Mouse (Mus musculus) thymus, postnatal 0 days (tissue): ENCODE results near the gene Slc10a1. TPM values are rescaled to one million over a fixed set of nuclear protein-coding genes. Genes with fewer than 3 reads are reported as not detected.

Experiments used
- DNase-seq: peaks from one replicate; pipeline ENCODE4 v3.0.0-alpha.2; 2015; ENCODE audit warnings: low spot score
- polyA plus RNA-seq: library from polyadenylated mRNA; unstranded; fragments of >200 nt; fragmentation: Nextera tagmentation; extraction: Ambion mirVana; gene quantifications from 2 replicates; pipeline ENCODE4 v1.2.1, GENCODE M21; 2015

Gene Slc10a1
- polyA plus RNA-seq, 1 experiment from 2014 or later, result 0.59 TPM

DNA sequence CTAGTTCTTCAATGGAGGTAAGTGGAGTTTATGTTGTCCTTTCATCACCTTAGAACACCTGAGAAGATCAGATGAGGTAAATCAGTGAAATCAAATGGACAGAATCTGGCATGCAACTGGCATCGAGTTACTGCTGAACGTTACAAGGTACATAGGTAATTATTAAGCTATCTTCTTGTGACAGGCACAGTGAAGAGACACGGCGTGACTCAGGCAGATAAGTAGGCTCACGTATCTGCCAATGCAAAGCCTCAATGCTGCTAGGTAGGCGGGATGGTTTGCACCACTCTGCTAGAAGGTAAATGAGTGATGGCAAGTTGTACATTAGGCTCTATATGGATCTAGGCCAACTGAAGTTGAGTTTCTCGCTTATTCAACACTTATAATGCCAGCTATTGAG is 38.4 kb downstream of the Slc10a1 start:
- DNase-seq, result no peak

GRCm38 (mm10) chr12:80928881-80929280 is 39.6 kb downstream of the Slc10a1 start:
- no peak for DNase-seq

DNA sequence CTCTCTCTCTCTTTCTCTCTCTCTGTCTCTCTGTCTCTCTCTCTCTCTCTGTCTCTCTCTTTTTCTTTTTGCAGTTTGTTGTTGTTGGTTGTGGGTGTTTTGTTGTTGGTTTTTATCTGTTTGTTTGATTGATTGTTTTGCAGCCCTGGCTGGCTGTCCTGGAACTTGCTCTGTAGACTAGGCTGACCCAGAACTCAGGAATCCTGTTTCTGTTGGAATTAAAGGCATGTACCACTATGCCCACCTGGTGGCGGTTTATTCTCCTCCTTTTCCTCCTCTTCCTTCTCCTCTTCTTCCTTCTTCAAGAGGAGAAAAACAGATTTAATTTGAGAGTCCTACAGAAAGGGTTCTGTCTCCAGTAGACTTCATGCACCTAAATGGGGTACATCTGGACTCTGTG is 41.0 kb downstream of the Slc10a1 start:
- DNase-seq, result no peak

GRCm38 (mm10) chr12:80926550-80926949 is 42.0 kb downstream of the Slc10a1 start:
- DNase-seq, result no peak

DNA sequence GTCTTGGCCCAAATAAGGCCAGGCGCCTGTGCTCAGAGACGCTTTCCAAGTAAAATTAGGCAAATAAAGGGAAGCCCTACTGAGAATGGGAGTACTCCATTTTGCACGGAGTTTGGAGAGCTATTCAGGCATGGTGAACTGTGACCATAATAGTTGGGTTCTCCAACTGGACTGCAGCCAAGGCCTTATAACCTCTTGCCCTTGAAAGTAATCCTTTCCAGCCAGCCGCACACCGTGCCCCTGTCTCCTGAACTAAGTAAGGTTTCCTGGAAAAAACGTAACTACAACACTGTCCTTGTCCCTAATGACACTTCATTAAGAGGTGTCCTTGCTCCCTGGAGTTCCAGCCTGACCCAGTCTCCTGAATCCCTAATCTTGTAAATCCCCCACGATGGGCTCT is 42.6 kb downstream of the Slc10a1 start:
- DNase-seq, result no peak

DNA sequence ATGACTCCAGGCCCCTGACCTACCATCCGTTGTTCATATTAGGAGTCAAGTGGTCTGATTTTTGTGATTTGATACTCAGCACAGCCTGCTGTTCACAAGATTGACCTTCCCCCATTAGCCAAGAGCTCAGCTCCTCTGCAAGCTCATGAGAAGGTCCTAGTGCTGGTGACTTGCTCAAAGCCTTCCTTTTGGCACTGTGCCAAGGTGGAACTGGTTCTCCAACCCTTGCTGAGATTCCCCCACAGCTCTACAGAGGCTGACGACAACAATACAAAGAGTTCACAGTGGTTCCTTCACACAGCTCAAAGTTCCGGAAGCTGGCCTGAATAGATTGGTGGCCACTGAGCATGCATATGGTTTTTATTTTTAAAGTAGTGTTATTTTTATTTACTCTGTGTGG is 44.3 kb downstream of the Slc10a1 start:
- DNase-seq, result no peak

- DNase-seq, result no peak
These were observed 44.9 kb downstream of the Slc10a1 start for GRCm38 (mm10) chr12:80923602-80924001.

DNA sequence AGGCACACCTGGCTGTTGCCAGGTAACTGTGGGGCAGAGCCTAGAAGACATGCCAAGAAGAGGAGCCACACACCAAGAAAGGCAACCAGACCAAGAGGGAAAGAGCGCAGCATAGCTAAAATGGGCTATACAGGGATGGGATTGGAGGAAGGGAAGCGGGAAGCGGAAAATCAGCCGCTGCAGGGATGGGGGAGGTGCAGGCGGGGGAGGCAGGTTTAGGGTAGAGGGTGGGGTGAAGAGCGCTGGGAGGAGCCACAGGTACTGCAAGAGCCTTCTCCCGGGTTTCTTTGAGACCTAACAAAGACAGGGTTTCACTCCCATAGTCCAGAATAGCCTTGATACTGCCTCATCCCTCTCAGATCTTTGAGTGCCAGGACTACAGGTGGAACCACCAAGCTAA is 45.6 kb downstream of the Slc10a1 start:
- no peak for DNase-seq

DNA sequence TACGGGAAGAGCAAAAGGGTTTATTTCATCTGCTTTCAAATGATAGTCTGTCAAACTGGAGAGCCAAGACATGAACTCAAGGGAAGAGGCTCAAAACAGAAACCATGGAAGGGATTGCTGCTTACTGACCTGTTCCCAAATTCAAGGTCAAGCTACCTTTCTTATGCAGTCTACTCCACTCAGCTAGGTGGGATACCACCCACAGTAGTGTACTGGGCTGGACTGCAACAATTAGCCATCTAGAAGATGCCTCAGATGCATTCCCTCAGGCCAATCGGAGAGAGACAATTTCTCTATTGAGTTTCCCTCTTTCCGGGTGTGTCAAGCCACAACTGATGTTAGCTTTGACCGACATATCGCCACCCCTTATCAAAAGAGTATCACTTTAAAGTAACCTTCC is 47.2 kb downstream of the Slc10a1 start:
- DNase-seq, result no peak

DNA sequence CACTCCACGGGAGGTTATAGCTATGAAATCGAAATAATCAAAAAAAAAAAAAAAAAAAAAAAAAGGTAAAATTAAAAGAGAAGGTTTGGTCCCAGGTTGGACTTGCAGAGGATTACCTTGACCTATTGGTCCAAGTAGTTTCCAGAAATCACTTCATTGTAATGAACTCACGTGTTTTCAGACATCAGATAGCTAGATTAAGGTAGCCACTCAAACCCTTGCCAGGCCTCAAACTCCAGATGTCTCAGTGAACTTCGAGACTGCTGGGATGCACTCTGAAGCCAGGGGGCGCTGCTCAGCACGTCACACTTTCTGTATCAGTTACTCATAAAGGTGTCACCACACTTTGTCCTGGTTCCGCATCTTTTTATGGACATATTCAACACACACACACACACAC is 50.7 kb downstream of the Slc10a1 start:
- DNase-seq, result peak; percentile 49

GRCm38 (mm10) chr12:80909631-80910030 is 58.9 kb downstream of the Slc10a1 start:
- no peak for DNase-seq

Other genes starting within 250 kb of the Slc10a1 start
- gene Ccdc177, start 208.0 kb downstream of the Slc10a1 start, polyA plus RNA-seq, result 0.03 TPM in 1 of 2 replicates, not detected in the other
- 21.0 and 21.1 TPM in 2 replicates for gene Susd6, start 178.2 kb downstream of the Slc10a1 start, polyA plus RNA-seq
- 655 and 689 TPM in 2 replicates for gene Srsf5, start 23.2 kb downstream of the Slc10a1 start, polyA plus RNA-seq
- 4.2 and 5.2 TPM in 2 replicates for gene Smoc1, start 58.1 kb upstream of the Slc10a1 start, polyA plus RNA-seq